Mouse (Mus musculus): ENCODE results near the gene Lamtor5. TPM values are rescaled to one million over a fixed set of nuclear protein-coding genes. Genes with fewer than 3 reads are reported as not detected.
A peak's percentile ranks its signal among the peaks of the same experiment; 100 is the strongest.
"Not testable (repeated sequence)": the region's sequence is repeated elsewhere in the genome, so short reads cannot be mapped to it uniquely, and the experiment has no call there.

Lamtor5 gene
- polyA plus RNA-seq, 1 experiment from 2014 or later: 200 TPM

DNA sequence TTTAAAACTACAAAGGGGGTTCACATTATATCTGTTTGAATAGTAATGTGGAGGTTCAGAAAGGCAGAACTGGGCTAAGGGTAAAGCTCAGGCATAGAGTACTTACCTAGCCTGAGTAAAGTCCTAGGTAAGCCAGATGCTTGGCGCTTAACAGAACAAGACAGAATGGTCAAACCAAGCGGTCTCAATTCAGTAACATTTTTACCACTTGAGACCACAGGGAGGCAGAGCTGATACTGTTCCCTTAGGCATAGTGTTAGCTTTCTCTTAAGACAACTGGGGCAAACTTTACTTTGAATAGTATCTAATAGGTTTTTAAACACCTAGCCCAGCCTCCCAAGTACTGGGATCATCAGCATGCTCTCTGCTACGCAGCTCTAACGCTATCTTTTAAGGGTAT is 2.7 kb upstream of the Lamtor5 start:
- Histone ChIP-seq H3K4me1 (replicated peaks) (no peaks in the 10 kb centered on the region), H3K9ac (no peak overlapping the region), H3K4me2 (replicated peaks) (no peak overlapping the region), H3K4me3 (replicated peaks) (no peak overlapping the region), H3K27ac (no peak overlapping the region), H3K36me3 (no peaks in the 10 kb centered on the region), H3K9me3 (no peaks in the 10 kb centered on the region), H3K27me3 (replicated peaks) (no peaks in the 10 kb centered on the region)
- no peak for ATAC-seq
- 59% methylated on average over 4 of the region's 4 CpGs for WGBS

DNA sequence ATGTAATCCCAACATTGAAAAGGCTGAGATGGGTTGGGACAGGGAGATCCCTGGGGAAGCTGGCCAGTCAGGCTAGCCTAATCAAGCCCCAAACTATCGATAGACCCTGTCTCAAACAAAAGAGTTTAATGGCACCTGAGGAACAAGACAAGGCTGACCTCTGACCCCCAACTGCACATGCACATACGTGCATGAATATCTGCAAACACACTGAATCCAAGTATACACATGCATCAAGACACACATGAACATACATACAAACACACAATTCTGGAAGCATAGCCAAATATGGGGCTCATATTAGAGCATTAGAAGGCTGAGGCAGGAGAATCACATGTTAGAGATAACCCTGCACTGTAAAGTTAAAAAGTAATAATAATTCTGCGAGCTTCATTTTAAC is 2.0 kb upstream of the Lamtor5 start:
- 86% methylated on average over 3 of the region's 3 CpGs for WGBS
- Histone ChIP-seq H3K4me2 (replicated peaks) (no peak overlapping the region), H3K36me3 (no peaks in the 10 kb centered on the region), H3K4me1 (replicated peaks) (no peaks in the 10 kb centered on the region), H3K27ac (no peak overlapping the region), H3K27me3 (replicated peaks) (no peaks in the 10 kb centered on the region), H3K9me3 (no peaks in the 10 kb centered on the region), H3K4me3 (replicated peaks) (no peak overlapping the region), H3K9ac (no peak overlapping the region)
- ATAC-seq: no peak

DNA sequence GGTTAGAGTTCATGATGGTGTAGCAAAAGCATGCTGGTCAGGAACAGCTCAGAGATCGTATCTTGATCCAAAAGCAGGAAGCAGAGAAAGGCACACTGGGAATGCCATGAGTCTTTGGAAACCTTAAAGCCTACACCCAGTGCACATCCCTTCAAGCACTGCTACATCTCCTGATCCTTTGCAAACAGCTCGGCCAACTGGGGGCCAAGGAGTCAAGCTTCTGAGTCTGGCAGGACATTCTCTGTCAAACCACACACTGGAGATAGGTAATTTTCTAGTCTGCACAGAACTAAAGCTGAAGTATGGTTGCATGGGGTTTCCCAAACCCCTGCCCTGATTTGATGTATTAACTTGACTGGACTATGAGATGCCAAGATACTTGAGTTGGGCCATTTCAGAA is 7.5 kb downstream of the Lamtor5 start:
- H3K27ac ChIP-seq: no peak overlapping the region
- H3K9me3 ChIP-seq: no peaks in the 10 kb centered on the region
- 87% methylated on average over 2 of the region's 2 CpGs for WGBS
- no peak overlapping the region for H3K4me2 ChIP-seq (replicated peaks)
- no peak overlapping the region for H3K9ac ChIP-seq
- no peaks in the 10 kb centered on the region for H3K27me3 ChIP-seq (replicated peaks)
- no peak overlapping the region for H3K4me3 ChIP-seq (replicated peaks)
- peaks cover 8% of the 10 kb centered on the region for H3K36me3 ChIP-seq
- peaks cover 5% of the 10 kb centered on the region; the same call in 1 of the 2 replicates for H3K4me1 ChIP-seq (replicated peaks)
- no peak for ATAC-seq

DNA sequence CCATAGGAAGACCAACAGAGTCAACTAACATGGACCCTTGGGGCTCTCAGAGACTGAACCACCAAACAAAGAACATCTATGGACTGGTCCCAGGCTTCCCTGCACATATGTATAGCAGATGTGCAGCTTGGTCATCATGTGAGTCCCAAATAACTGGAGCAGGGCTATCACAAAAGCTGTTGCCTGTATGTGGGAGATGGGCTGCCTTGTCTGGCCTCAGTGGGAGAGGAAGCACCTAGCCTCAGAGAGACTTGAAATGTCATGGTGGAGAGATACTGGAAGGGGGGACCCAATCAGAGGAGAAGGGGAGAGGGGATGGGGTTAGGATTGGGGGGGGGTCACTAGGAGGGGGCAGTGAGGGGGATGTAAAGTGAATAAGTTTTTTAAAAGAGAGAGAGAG is 8.7 kb downstream of the Lamtor5 start:
- Histone ChIP-seq H3K4me1 (replicated peaks) (peaks cover 6% of the 10 kb centered on the region; the same call in 1 of the 2 replicates), H3K36me3 (peaks cover 6% of the 10 kb centered on the region), H3K27me3 (replicated peaks) (no peaks in the 10 kb centered on the region), H3K9me3 (no peaks in the 10 kb centered on the region), H3K27ac (no peak overlapping the region), H3K4me2 (replicated peaks) (no peak overlapping the region), H3K4me3 (replicated peaks) (no peak overlapping the region), H3K9ac (no peak overlapping the region)
- no peak for ATAC-seq

DNA sequence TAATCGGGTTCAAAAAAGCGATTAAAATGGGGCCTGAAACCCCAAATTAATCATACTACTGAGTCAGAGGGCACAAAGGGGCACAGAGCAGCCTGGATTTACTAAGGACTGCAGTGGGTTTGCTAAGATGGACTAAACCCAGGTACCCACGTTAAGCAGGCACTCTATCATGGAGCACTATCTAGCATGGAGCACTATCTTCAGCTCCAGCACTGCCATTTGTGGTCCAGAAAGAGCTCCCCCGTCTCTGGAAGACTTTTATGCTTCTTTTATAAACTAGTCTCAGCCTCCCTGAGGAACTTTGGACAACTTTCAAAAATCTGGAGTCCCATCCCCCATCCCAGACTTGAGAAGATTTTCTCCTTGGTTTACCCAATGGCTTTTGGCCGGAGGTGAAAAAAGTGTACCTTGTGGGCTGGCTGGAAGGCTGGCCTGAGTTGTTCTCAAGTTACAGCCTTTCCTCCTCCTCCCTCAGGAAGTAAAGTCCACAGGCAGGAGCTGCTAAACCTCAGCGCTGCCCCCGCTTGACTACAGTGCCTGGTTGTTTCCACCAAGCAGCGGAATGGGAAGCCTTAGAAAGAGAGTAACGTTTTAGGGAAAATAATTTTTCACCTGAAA is 12.2 kb downstream of the Lamtor5 start, which contains the start of gene Slc16a4:
Slc16a4 (plus strand) TSS at position 467 of the 618 bp plus-strand sequence.
- Histone ChIP-seq H3K27ac (peak within 1 kb of the TSS; percentile 49; the same call in 1 of the 2 replicates), H3K27me3 (replicated peaks) (no peaks in the 10 kb centered on the region), H3K36me3 (no peaks in the 10 kb centered on the region), H3K4me1 (replicated peaks) (peaks cover 6% of the 10 kb centered on the region; the same call in 1 of the 2 replicates), H3K4me2 (replicated peaks) (peak within 1 kb of the TSS; percentile 9; the same call in 1 of the 2 replicates), H3K9me3 (no peaks in the 10 kb centered on the region), H3K4me3 (replicated peaks) (no peak within 1 kb of the TSS), H3K9ac (no peak within 1 kb of the TSS)
- 26% methylated on average over 9 of the region's 9 CpGs for WGBS
- peak; percentile 91 for ATAC-seq

DNA sequence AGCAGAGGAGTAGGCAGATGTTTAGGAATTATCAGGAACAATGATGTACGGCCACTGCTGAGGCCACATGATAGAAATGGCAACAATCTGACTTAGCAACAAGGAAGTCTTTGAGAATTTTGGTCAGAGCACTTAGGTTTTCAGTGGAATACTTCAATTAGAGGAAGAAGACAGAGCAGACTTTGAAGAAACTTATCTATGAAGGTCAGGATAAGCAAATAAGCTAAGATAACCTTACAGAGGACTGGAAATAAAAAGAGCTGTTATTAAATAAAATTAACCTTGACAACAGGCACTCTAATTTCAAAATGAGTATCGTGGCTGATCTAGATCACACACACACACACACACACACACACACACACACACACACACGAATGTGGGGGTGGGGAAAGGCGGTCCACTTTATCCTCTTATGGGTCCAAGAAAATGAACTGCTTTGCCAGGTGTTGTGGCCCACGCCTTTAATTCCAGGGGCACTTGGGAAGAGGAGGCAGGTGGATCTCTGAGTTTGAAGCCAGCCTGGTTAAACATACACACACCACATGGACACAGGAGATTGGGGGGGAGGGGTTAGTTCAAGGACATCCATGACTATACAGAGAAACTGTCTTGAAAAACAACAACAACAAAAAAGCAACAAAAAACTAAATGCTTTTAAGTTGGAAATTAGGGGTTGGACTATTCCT is 17.2 kb downstream of the Lamtor5 start:
- WGBS: 55% methylated on average over 5 of the region's 5 CpGs
- peak; percentile 57 for ATAC-seq

DNA sequence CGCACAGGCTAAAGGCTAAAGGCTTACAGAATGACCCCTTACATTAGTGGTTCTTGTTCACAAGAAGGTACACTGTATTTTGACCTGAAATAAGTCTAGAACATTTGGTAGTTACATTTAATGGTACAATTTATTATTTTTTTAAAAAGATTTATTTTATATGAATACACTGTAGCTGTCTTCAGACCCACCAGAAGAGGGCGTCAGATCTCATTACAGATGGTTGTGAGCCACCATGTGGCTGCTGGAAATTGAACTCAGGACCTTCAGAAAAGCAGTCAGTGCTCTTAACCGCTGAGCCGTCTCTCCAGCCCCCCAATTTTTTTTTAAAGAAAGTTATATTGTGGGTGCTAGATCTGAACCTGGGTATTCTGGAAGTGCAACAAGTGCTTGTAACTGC is 18.3 kb downstream of the Lamtor5 start:
- H3K27ac ChIP-seq; ATAC-seq; H3K4me1 ChIP-seq (replicated peaks); H3K36me3 ChIP-seq; H3K9me3 ChIP-seq; H3K27me3 ChIP-seq (replicated peaks); H3K4me3 ChIP-seq (replicated peaks); H3K4me2 ChIP-seq (replicated peaks); H3K9ac ChIP-seq: not testable (repeated sequence)
- WGBS: 69% methylated on average over 4 of the region's 4 CpGs

More for the DNA sequence above, 17.2 kb downstream of the Lamtor5 start:
- no peaks in the 10 kb centered on the region for H3K9me3 ChIP-seq
- H3K4me3 ChIP-seq (replicated peaks): no peak overlapping the region
- H3K4me1 ChIP-seq (replicated peaks): peaks cover 4% of the 10 kb centered on the region; the same call in 1 of the 2 replicates
- no peaks in the 10 kb centered on the region for H3K27me3 ChIP-seq (replicated peaks)
- H3K36me3 ChIP-seq: no peaks in the 10 kb centered on the region
- no peak overlapping the region for H3K9ac ChIP-seq
- no peak overlapping the region for H3K4me2 ChIP-seq (replicated peaks)
- H3K27ac ChIP-seq: no peak overlapping the region

DNA sequence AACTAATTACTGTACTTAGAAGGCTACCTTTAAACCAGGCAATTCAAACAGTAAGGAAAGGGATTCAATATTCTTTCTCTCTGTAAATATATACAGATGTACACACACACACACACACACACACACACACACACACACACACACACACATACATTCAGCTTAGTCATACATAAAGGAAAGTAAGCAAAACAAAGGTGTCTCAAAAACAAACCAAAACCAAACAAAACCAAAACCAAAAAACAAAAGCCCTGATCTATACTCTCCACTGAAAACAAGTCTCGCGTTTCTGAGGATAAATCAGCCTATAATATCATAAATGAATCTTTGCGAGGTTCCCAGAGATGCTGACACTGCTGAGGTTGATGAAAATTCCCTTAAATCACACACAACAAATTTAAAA is 38.7 kb downstream of the Lamtor5 start:
- Histone ChIP-seq H3K4me2 (replicated peaks) (no peak overlapping the region), H3K27me3 (replicated peaks) (no peaks in the 10 kb centered on the region), H3K4me3 (replicated peaks) (no peak overlapping the region), H3K27ac (no peak overlapping the region), H3K9ac (no peak overlapping the region), H3K4me1 (replicated peaks) (no peaks in the 10 kb centered on the region), H3K36me3 (peaks cover 5% of the 10 kb centered on the region; the same call in 1 of the 2 replicates), H3K9me3 (no peaks in the 10 kb centered on the region)
- 87% methylated on average over 3 of the region's 3 CpGs for WGBS
- no peak for ATAC-seq

DNA sequence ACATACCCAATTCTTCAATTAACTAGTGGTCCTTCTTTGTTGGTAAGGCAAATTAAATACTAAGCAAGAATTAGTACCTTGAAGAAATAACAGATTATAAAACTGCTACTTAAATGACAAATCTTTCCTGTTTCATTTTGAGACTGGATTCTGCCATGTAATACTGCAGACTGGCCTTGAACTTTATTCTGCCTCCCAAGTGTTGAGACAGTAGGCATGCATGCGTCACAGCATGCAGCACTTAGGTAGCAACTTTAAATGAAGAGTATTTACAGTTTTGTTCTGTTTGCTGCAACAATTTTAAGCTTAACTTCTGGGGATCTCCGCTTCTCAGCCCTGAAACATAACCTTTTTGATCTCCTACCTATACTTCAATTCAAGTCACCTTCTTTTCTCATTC is 42.5 kb downstream of the Lamtor5 start:
- WGBS: 89% methylated on average over 2 of the region's 2 CpGs
- no peak for ATAC-seq
- H3K27me3 ChIP-seq (replicated peaks): no peaks in the 10 kb centered on the region
- H3K4me1 ChIP-seq (replicated peaks): peaks cover 9% of the 10 kb centered on the region
- no peak overlapping the region for H3K27ac ChIP-seq
- peaks cover 9% of the 10 kb centered on the region; the same call in 1 of the 2 replicates for H3K36me3 ChIP-seq
- H3K9me3 ChIP-seq: no peaks in the 10 kb centered on the region
- no peak overlapping the region for H3K4me3 ChIP-seq (replicated peaks)
- H3K4me2 ChIP-seq (replicated peaks): no peak overlapping the region
- H3K9ac ChIP-seq: no peak overlapping the region

DNA sequence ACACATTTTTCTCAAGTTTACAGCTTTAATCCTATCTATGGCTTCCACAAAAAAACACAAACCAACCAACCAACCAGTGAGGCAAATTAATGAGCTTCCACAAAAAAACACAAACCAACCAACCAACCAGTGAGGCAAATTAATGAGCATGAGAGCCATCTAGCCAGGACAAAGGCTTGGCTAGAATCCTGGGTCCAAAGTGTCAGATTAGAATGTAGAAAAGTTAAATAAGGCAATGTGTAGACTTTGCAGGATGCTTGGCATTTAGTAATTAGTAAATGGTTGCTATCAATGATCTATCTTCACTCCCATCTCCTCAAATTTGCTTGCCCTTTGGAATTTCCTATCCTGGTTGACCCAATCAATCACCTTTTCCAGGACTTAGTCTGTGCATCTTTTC is 43.1 kb downstream of the Lamtor5 start:
- Histone ChIP-seq H3K4me1 (replicated peaks) (peaks cover 9% of the 10 kb centered on the region), H3K27me3 (replicated peaks) (no peaks in the 10 kb centered on the region), H3K4me2 (replicated peaks) (no peak overlapping the region), H3K9me3 (no peaks in the 10 kb centered on the region), H3K36me3 (peaks cover 9% of the 10 kb centered on the region; the same call in 1 of the 2 replicates), H3K4me3 (replicated peaks) (no peak overlapping the region), H3K27ac (no peak overlapping the region), H3K9ac (no peak overlapping the region)
- ATAC-seq: no peak

DNA sequence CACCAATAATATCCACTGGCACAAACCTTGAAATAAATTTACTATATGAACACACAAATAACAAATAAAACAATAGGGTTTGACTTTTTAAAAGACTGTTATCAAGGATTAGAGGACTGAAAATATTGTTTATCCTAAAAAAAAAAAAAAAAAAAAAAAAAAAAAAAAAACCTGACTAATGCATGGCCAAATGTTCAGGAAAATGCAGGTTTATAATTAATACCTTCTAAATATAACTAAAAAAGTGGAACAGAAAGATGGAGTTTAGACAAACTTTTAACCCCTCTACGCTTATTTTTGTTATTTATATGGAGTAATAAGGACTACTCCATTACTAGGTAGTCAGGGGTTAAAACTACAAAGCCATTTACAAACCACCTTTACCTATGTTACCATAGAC is 47.8 kb downstream of the Lamtor5 start:
- peaks cover 23% of the 10 kb centered on the region for H3K4me1 ChIP-seq (replicated peaks)
- no peaks in the 10 kb centered on the region for H3K27me3 ChIP-seq (replicated peaks)
- H3K9me3 ChIP-seq: no peaks in the 10 kb centered on the region
- no peak overlapping the region for H3K9ac ChIP-seq
- peaks cover 17% of the 10 kb centered on the region for H3K36me3 ChIP-seq
- H3K4me3 ChIP-seq (replicated peaks): no peak overlapping the region
- no peak overlapping the region for H3K4me2 ChIP-seq (replicated peaks)
- H3K27ac ChIP-seq: no peak overlapping the region
- no peak for ATAC-seq
- 91% methylated on average over 1 of the region's 1 CpGs for WGBS

DNA sequence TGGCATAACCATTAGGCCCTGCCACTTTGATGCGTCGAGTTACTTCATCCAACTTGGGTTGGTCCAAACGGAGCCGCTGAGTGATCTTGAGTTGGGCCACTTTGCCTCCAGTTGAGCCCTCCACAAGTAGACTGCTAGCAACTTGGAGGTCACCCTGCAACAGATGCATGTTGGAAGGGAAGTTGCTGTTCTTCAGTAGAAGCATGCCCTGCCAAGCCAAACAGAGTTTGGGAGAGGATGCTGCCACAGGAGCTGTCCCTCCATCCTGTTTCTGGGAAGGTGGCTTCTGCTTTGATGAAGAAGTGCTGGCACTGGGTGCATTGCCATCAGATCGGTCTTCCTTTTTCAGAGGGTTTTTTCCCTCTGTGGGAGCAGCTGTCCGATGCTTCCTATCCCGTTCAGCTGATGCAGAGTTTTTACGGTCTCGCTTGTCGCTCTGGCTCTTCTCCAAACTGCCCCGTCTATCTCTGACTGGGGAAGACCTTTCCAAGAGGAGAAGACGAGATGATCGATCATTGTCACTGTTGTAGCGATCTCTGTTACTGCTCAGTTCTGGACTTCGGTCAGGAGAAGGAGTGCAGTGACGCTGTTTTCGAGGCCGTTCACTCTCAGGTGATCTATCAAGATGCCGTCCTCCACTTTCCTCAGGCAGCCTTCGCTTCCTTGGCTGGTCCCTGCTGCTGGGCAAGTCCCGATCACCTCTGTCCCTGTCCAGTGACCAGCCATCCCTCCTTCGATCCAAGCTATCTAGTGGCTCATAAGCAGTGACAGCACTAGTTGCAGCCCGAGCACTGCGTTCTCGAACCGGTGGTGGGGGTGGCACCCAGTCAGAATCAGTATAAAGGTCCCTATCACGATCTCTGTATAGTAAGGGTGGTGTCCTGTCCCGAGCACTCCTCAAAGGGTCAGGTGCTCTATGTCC is 52.1 kb downstream of the Lamtor5 start:
- H3K4me3 ChIP-seq (replicated peaks): peak overlapping the region; percentile 84
- H3K9me3 ChIP-seq: no peaks in the 10 kb centered on the region
- H3K27ac ChIP-seq: no peak overlapping the region
- H3K9ac ChIP-seq: peak overlapping the region; percentile 89
- H3K4me1 ChIP-seq (replicated peaks): peaks cover 20% of the 10 kb centered on the region
- H3K27me3 ChIP-seq (replicated peaks): no peaks in the 10 kb centered on the region
- 50% methylated on average over 28 of the region's 28 CpGs for WGBS
- H3K36me3 ChIP-seq: peaks cover 14% of the 10 kb centered on the region
- peak overlapping the region; percentile 81 for H3K4me2 ChIP-seq (replicated peaks)
- ATAC-seq: no peak
